Mouse (Mus musculus): ENCODE data around the gene Daam2.
"Not testable (repeated sequence)": the region's sequence is repeated elsewhere in the genome, so short reads cannot be mapped to it uniquely, and the experiment has no call there.

Gene Daam2

GRCm38 (mm10) chr17:49481876-49482275 lies 82.3 kb downstream of the Daam2 start:
- peak; percentile 27 to 30 for DNase-seq (ENCODE audit: low spot score in 2 of 2)

GRCm38 (mm10) chr17:49477370-49477769 lies 86.8 kb downstream of the Daam2 start:
- DNase-seq (ENCODE audit: low spot score in 2 of 2), result no peak

GRCm38 (mm10) chr17:49475174-49475573 lies 89.0 kb downstream of the Daam2 start:
- no peak for DNase-seq (ENCODE audit: low spot score in 2 of 2)

- DNase-seq (ENCODE audit: low spot score in 2 of 2), result peak; percentile 44 to 65
These were observed 90.1 kb downstream of the Daam2 start for GRCm38 (mm10) chr17:49474051-49474450.

GRCm38 (mm10) chr17:49472626-49473025 lies 91.5 kb downstream of the Daam2 start:
- no peak for DNase-seq (ENCODE audit: low spot score in 2 of 2)

GRCm38 (mm10) chr17:49468223-49468622 lies 95.9 kb downstream of the Daam2 start:
- DNase-seq (ENCODE audit: low spot score in 2 of 2), result peak; percentile 59 to 66

- no peak for DNase-seq (ENCODE audit: low spot score in 2 of 2)
These were observed 99.3 kb downstream of the Daam2 start for GRCm38 (mm10) chr17:49464884-49465283.

- no peak for DNase-seq (ENCODE audit: low spot score in 2 of 2)
These were observed 105.8 kb downstream of the Daam2 start for GRCm38 (mm10) chr17:49458386-49458785.

- no peak for DNase-seq (ENCODE audit: low spot score in 2 of 2)
These were observed 106.3 kb downstream of the Daam2 start for GRCm38 (mm10) chr17:49457833-49458232.

GRCm38 (mm10) chr17:49456334-49456733 lies 107.8 kb downstream of the Daam2 start:
- no peak for DNase-seq (ENCODE audit: low spot score in 2 of 2)

GRCm38 (mm10) chr17:49450922-49451321 lies 113.2 kb downstream of the Daam2 start:
- no peak for DNase-seq (ENCODE audit: low spot score in 2 of 2)

GRCm38 (mm10) chr17:49449230-49449608 lies 114.9 kb downstream of the Daam2 start:
- DNase-seq (ENCODE audit: low spot score in 2 of 2), result no peak

GRCm38 (mm10) chr17:49448570-49449229 lies 115.4 kb downstream of the Daam2 start:
- DNase-seq (ENCODE audit: low spot score in 2 of 2), result no peak

- not testable (repeated sequence) for DNase-seq (ENCODE audit: low spot score in 2 of 2)
These were observed 121.3 kb downstream of the Daam2 start for GRCm38 (mm10) chr17:49442841-49443240.

- no peak for DNase-seq (ENCODE audit: low spot score in 2 of 2)
These were observed 123.6 kb downstream of the Daam2 start for GRCm38 (mm10) chr17:49440331-49441130.

GRCm38 (mm10) chr17:49439706-49440105 lies 124.4 kb downstream of the Daam2 start:
- DNase-seq (ENCODE audit: low spot score in 2 of 2), result no peak

GRCm38 (mm10) chr17:49438822-49439574 lies 125.1 kb downstream of the Daam2 start:
- no peak for DNase-seq (ENCODE audit: low spot score in 2 of 2)

GRCm38 (mm10) chr17:49437306-49437705 lies 126.8 kb downstream of the Daam2 start:
- not testable (repeated sequence) for DNase-seq (ENCODE audit: low spot score in 2 of 2)

- no peak for DNase-seq (ENCODE audit: low spot score in 2 of 2)
These were observed 127.5 kb downstream of the Daam2 start for GRCm38 (mm10) chr17:49436631-49437030.

GRCm38 (mm10) chr17:49435081-49435480 lies 129.1 kb downstream of the Daam2 start:
- DNase-seq (ENCODE audit: low spot score in 2 of 2), result no peak

- no peak for DNase-seq (ENCODE audit: low spot score in 2 of 2)
These were observed 129.9 kb downstream of the Daam2 start for GRCm38 (mm10) chr17:49434236-49434635.

- no peak for DNase-seq (ENCODE audit: low spot score in 2 of 2)
These were observed 131.1 kb downstream of the Daam2 start for GRCm38 (mm10) chr17:49433071-49433470.
